Mouse (Mus musculus) CH12.LX (cell line): ENCODE measurements around the gene Agap1. TPM values are rescaled to one million over a fixed set of nuclear protein-coding genes. Genes with fewer than 3 reads are reported as not detected.

Experiments used
- DNase-seq: peaks from one replicate; pipeline ENCODE4 v3.0.0-alpha.2; 2013; ENCODE audit errors: extremely low read depth
- H3K27ac ChIP-seq: 2 replicates; pipeline ENCODE4 v1.5.1; 2012; ENCODE audit warnings: low read depth, mild to moderate bottlenecking, control low read depth, moderate library complexity; ENCODE audit not compliant: insufficient read depth
- H3K27me3 ChIP-seq: replicated peaks from 2 replicates; pipeline ENCODE3; 2012; ENCODE audit warnings: inconsistent platforms
- H3K36me3 ChIP-seq, 2 experiments: replicated peaks in 1 of 2; 2 replicates each; pipeline versions ENCODE3 to v1.6.1; 2012; ENCODE audit warnings: inconsistent platforms in 1 of 2, low read length in 1 of 2, mild to moderate bottlenecking in 1 of 2, mixed read lengths in 1 of 2, moderate library complexity in 1 of 2; ENCODE audit not compliant: control insufficient read depth in 1 of 2, insufficient read depth in 1 of 2
- H3K4me1 ChIP-seq, 2 experiments: 2 replicates each; pipeline ENCODE4 v1.6.1; 2012; ENCODE audit warnings: inconsistent platforms in 1 of 2, moderate library complexity in 1 of 2; ENCODE audit not compliant: insufficient read depth in 2 of 2, control insufficient read depth in 1 of 2
- H3K4me2 ChIP-seq: 2 replicates; pipeline ENCODE4 v1.6.1; 2012; ENCODE audit warnings: low read depth, mild to moderate bottlenecking, control low read depth; ENCODE audit not compliant: poor library complexity, insufficient read depth, severe bottlenecking
- H3K4me3 ChIP-seq, 3 experiments: fragments of 150-350 bp in 1 of 3; sonication (generic) in 1 of 3; replicated peaks in 1 of 3; 2 replicates each; pipeline versions ENCODE3 to v1.5.1; 2011 to 2012; ENCODE audit warnings: low read depth in 2 of 3, low read length in 2 of 3, mild to moderate bottlenecking in 2 of 3, moderate library complexity in 2 of 3, control low read depth in 1 of 3, improper control_type of control experiment in 1 of 3, inconsistent platforms in 1 of 3, mixed read lengths in 1 of 3; ENCODE audit not compliant: poor library complexity in 1 of 3
- H3K79me2 ChIP-seq: replicated peaks from 2 replicates; pipeline ENCODE4 v1.6.1; 2012; ENCODE audit warnings: mild to moderate bottlenecking, moderate library complexity; ENCODE audit not compliant: control insufficient read depth, poor library complexity, insufficient read depth, severe bottlenecking; ENCODE audit errors: extremely low read depth
- H3K9ac ChIP-seq: 2 replicates; pipeline ENCODE4 v1.6.1; 2012; ENCODE audit warnings: low read depth, mild to moderate bottlenecking, control low read depth, moderate library complexity; ENCODE audit not compliant: insufficient read depth
- H3K9me3 ChIP-seq: replicated peaks from 2 replicates; pipeline ENCODE3; 2012; ENCODE audit warnings: low read length, inconsistent platforms, mixed read lengths
- CHD1 ChIP-seq: IDR thresholded peaks from 2 replicates; pipeline ENCODE4 v1.6.1; 2012; ENCODE audit warnings: low read depth, low read length, improper control_type of control experiment, inconsistent platforms
- EP300 ChIP-seq: IDR thresholded peaks from 2 replicates; pipeline ENCODE4 v1.6.1; 2011; ENCODE audit warnings: low read length, improper control_type of control experiment
- ETS1 ChIP-seq: conservative IDR thresholded peaks from 2 replicates; pipeline ENCODE4 v1.6.1; 2012; ENCODE audit warnings: low read depth, mild to moderate bottlenecking, inconsistent platforms, low read length, improper control_type of control experiment, moderate library complexity
- HCFC1 ChIP-seq: IDR thresholded peaks from 2 replicates; pipeline ENCODE4 v1.6.1; 2012; ENCODE audit warnings: low read depth, mild to moderate bottlenecking, inconsistent platforms, low read length, improper control_type of control experiment
- KAT2A ChIP-seq: IDR thresholded peaks from 2 replicates; pipeline ENCODE4 v1.6.1; 2012; ENCODE audit warnings: low read length, improper control_type of control experiment, inconsistent platforms; ENCODE audit not compliant: insufficient replicate concordance
- MAZ ChIP-seq: IDR thresholded peaks from 2 replicates; pipeline ENCODE4 v1.6.1; 2012; ENCODE audit warnings: low read depth, mild to moderate bottlenecking, inconsistent platforms, low read length, improper control_type of control experiment, moderate library complexity
- MEF2A ChIP-seq: IDR thresholded peaks from 2 replicates; pipeline ENCODE4 v1.6.1; 2014; ENCODE audit warnings: low read depth, mild to moderate bottlenecking, inconsistent platforms, low read length, improper control_type of control experiment, borderline replicate concordance
- MXI1 ChIP-seq: IDR thresholded peaks from 2 replicates; pipeline ENCODE4 v1.6.1; 2011; ENCODE audit warnings: mild to moderate bottlenecking, low read depth, low read length, improper control_type of control experiment
- NELFE ChIP-seq: IDR thresholded peaks from 2 replicates; pipeline ENCODE4 v1.6.1; 2011; ENCODE audit warnings: low read depth, low read length, improper control_type of control experiment
- NRF1 ChIP-seq: IDR thresholded peaks from 2 replicates; pipeline ENCODE4 v1.6.1; 2014; ENCODE audit warnings: low read depth, mild to moderate bottlenecking, inconsistent platforms, low read length, improper control_type of control experiment, moderate library complexity
- POLR2A ChIP-seq: IDR thresholded peaks from 2 replicates; pipeline ENCODE4 v1.6.1; 2011; ENCODE audit warnings: low read depth, mild to moderate bottlenecking, improper control_type of control experiment, low read length
- RCOR1 ChIP-seq: conservative IDR thresholded peaks from 2 replicates; pipeline ENCODE4 v1.6.1; 2012; ENCODE audit warnings: low read depth, mild to moderate bottlenecking, inconsistent platforms, low read length, improper control_type of control experiment
- SIN3A ChIP-seq: IDR thresholded peaks from 2 replicates; pipeline ENCODE4 v1.6.1; 2012; ENCODE audit warnings: low read length, improper control_type of control experiment, inconsistent platforms
- SMC3 ChIP-seq: IDR thresholded peaks from 2 replicates; pipeline ENCODE4 v1.6.1; 2011; ENCODE audit warnings: low read depth, low read length, improper control_type of control experiment
- TBP ChIP-seq: conservative IDR thresholded peaks from 2 replicates; pipeline ENCODE4 v1.6.1; 2011; ENCODE audit warnings: low read depth, low read length, improper control_type of control experiment
- ZKSCAN1 ChIP-seq: IDR thresholded peaks from 2 replicates; pipeline ENCODE4 v1.6.1; 2012; ENCODE audit warnings: low read depth, inconsistent platforms, low read length, improper control_type of control experiment, borderline replicate concordance
- ZMIZ1 ChIP-seq: IDR thresholded peaks from 2 replicates; pipeline ENCODE4 v1.6.1; 2012; ENCODE audit warnings: low read depth, mild to moderate bottlenecking, inconsistent platforms, low read length, improper control_type of control experiment
- dilution Hi-C: fragments of 300-500 bp; cut with MboI; formaldehyde crosslinking; loops from 2 replicates; pipeline ENCODE4 v1.14.3; 2020; ENCODE audit warnings: low sequenced_read_pairs; ENCODE audit not compliant: extremely low pct_unique_long_range_greater_than_20kb, extremely low pct_ligation_motif_present
- in situ Hi-C: fragments of 300-500 bp; cut with MboI; formaldehyde crosslinking; loops from 3 replicates; pipeline ENCODE4 v1.14.3; 2019; ENCODE audit warnings: low sequenced_read_pairs, low pct_ligation_motif_present, low pct_unique_long_range_greater_than_20kb, mixed read lengths
- polyA plus RNA-seq: library from polyadenylated mRNA; unstranded; fragments of >175 nt; gene quantifications from 2 replicates; pipeline ENCODE4 v1.2.1, GENCODE M21; 2012; ENCODE audit warnings: low read depth; ENCODE audit not compliant: insufficient read length
- total RNA-seq, 2 experiments: library from RNA; depleted of rRNA; stranded (reverse); fragments of 300-350 nt in 1 of 2; fragments of >200 nt in 1 of 2; gene quantifications; 2 replicates each; pipeline ENCODE4 v1.2.3; 2012 to 2014

The Agap1 gene
- total and polyA plus RNA-seq, 3 experiments = not detected

- no peak overlapping the region for H3K4me3 ChIP-seq
- DNase-seq = no peak
- H3K9ac ChIP-seq = no peak overlapping the region
- in situ Hi-C loops = no loop called here
- H3K27ac ChIP-seq = no peak overlapping the region
- dilution Hi-C loops = no loop called here
- TF ChIP-seq ZKSCAN1 (no peak), HCFC1 (no peak), SMC3 (no peak), SIN3A (no peak), MEF2A (no peak), EP300 (no peak), MAZ (no peak), RCOR1 (no peak), NELFE (no peak), NRF1 (no peak)
- H3K36me3 ChIP-seq = no peaks in the 10 kb centered on the region
- no peak overlapping the region for H3K4me2 ChIP-seq
- H3K79me2 ChIP-seq = no peaks in the 10 kb centered on the region
- H3K9me3 ChIP-seq = peaks cover 97% of the 10 kb centered on the region
- H3K4me1 ChIP-seq = no peaks in the 10 kb centered on the region
- no peaks in the 10 kb centered on the region for H3K27me3 ChIP-seq
Observed at GRCm38 (mm10) chr1:89471430-89471829, 16.8 kb downstream of the Agap1 start.

GRCm38 (mm10) chr1:89471891-89472290 is 17.3 kb downstream of the Agap1 start:
- no peak overlapping the region for H3K4me3 ChIP-seq
- no peak for TF ChIP-seq TBP
- no peak for TF ChIP-seq CHD1
- no peak for TF ChIP-seq ZMIZ1
- no peak for TF ChIP-seq MXI1
- no peak for TF ChIP-seq RCOR1
- no peak for TF ChIP-seq KAT2A
- TF ChIP-seq POLR2A = no peak
- TF ChIP-seq ETS1 = no peak
- H3K27me3 ChIP-seq = no peaks in the 10 kb centered on the region
- no peak overlapping the region for H3K9ac ChIP-seq
- H3K4me1 ChIP-seq = no peaks in the 10 kb centered on the region
- no peak for DNase-seq
- no peak overlapping the region for H3K4me2 ChIP-seq
- H3K27ac ChIP-seq = no peak overlapping the region
- in situ Hi-C loops (no loop called here), dilution Hi-C loops (no loop called here)
- H3K79me2 ChIP-seq = no peaks in the 10 kb centered on the region
- H3K36me3 ChIP-seq = no peaks in the 10 kb centered on the region
- H3K9me3 ChIP-seq = peaks cover 97% of the 10 kb centered on the region
